Mouse (Mus musculus) liver, postnatal 0 days (tissue): ENCODE results near the gene Gpr160. TPM values are rescaled to one million over a fixed set of nuclear protein-coding genes. Genes with fewer than 3 reads are reported as not detected.
"Not testable (repeated sequence)": the region's sequence is repeated elsewhere in the genome, so short reads cannot be mapped to it uniquely, and the experiment has no call there.

Source experiments
- ATAC-seq: fragments of 200-750 bp; cut with Nextera tagmentation; 2 replicates; pipeline ENCODE4 v1.8.0; 2017; ENCODE audit warnings: mild to moderate bottlenecking, moderate library complexity
- DNase-seq: peaks from one replicate; pipeline ENCODE4 v3.0.0-alpha.2; 2016
- H3K27ac ChIP-seq: fragments of 300-500 bp; sonication (generic); 2 replicates; pipeline ENCODE4 v1.5.1; 2014; ENCODE audit warnings: antibody characterized with exemption, moderate library complexity, mild to moderate bottlenecking, low read depth
- H3K27me3 ChIP-seq: fragments of 300-500 bp; sonication (generic); 2 replicates; pipeline ENCODE4 v1.6.1; 2014; ENCODE audit warnings: low read length, control low read depth, mixed read lengths; ENCODE audit not compliant: insufficient read depth
- H3K36me3 ChIP-seq: fragments of 300-500 bp; sonication (generic); replicated peaks from 2 replicates; pipeline ENCODE4 v1.6.1; 2014; ENCODE audit warnings: mild to moderate bottlenecking, control low read depth, low read length, moderate library complexity, mixed read lengths; ENCODE audit not compliant: insufficient read depth
- H3K4me1 ChIP-seq: fragments of 300-500 bp; sonication (generic); 2 replicates; pipeline ENCODE4 v1.6.1; 2014; ENCODE audit warnings: antibody characterized with exemption, mild to moderate bottlenecking, control low read depth; ENCODE audit not compliant: insufficient read depth
- H3K4me2 ChIP-seq: fragments of 300-500 bp; sonication (generic); 2 replicates; pipeline ENCODE4 v1.6.1; 2014; ENCODE audit warnings: low read depth, mild to moderate bottlenecking, low read length, moderate library complexity, mixed read lengths
- H3K4me3 ChIP-seq: fragments of 300-500 bp; sonication (generic); 2 replicates; pipeline ENCODE4 v1.5.1; 2014; ENCODE audit warnings: low read depth, low read length
- H3K9ac ChIP-seq: fragments of 300-500 bp; sonication (generic); replicated peaks from 2 replicates; pipeline ENCODE4 v1.6.1; 2014; ENCODE audit warnings: mild to moderate bottlenecking, moderate library complexity
- H3K9me3 ChIP-seq: fragments of 300-500 bp; sonication (generic); 2 replicates; pipeline ENCODE4 v1.6.1; 2016; ENCODE audit warnings: mild to moderate bottlenecking, control low read depth, low read length, mixed read lengths
- CTCF ChIP-seq: sonication (generic); IDR thresholded peaks from 2 replicates; pipeline ENCODE4 v1.5.1; 2016; ENCODE audit warnings: antibody characterized with exemption, low read depth
- EP300 ChIP-seq: IDR thresholded peaks from 2 replicates; pipeline ENCODE4 v1.6.1; 2016; ENCODE audit warnings: antibody characterized with exemption, low read depth, mild to moderate bottlenecking
- WGBS: fragments of 180-500 bp; shearing (Covaris S2); extraction: QIAGEN DNeasy Blood & Tissue Kit; methylation state at CpG from one replicate; pipeline ENCODE4 v1.1.7; 2014; ENCODE audit not compliant: insufficient replicate concordance; 5-methylcytosine and 5-hydroxymethylcytosine counted together
- polyA plus RNA-seq: library from polyadenylated mRNA; unstranded; fragments of >200 nt; fragmentation: Nextera tagmentation; extraction: Ambion mirVana; gene quantifications from 2 replicates; pipeline ENCODE4 v1.2.1, GENCODE M21; 2015

Gene Gpr160
- polyA plus RNA-seq, 1 experiment from 2014 or later = 5.4 TPM

DNA sequence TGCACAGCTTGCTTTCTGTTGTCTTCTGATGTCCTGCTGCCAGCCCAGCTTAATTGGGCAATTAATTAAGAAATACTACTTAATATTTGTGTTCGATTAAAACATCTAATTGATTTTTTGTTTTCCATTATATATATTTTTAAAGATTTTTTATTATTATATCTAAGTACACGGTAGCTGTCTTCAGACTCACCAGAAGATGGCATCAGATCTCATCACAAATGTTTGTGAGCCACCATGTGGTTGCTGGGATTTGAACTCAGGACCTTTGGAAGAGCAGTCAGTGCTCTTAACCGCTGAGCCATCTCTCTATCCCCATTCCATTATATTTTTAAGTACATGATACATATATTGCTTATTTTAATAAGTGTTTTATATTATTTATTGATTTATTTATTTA, 22.5 kb upstream of the Gpr160 start:
- WGBS = 75% methylated on average over 3 of the region's 3 CpGs
- Histone ChIP-seq H3K4me2 (no peak overlapping the region), H3K36me3 (no peaks in the 10 kb centered on the region), H3K27ac (no peak overlapping the region), H3K9ac (no peak overlapping the region), H3K4me3 (no peak overlapping the region), H3K27me3 (no peaks in the 10 kb centered on the region), H3K4me1 (no peaks in the 10 kb centered on the region), H3K9me3 (no peaks in the 10 kb centered on the region)
- ATAC-seq (no peak), DNase-seq (no peak)
- 0 out of 2 replicates have a peak, but pooled peaks have one; percentile 2 for TF ChIP-seq CTCF
- TF ChIP-seq EP300 = no peak

DNA sequence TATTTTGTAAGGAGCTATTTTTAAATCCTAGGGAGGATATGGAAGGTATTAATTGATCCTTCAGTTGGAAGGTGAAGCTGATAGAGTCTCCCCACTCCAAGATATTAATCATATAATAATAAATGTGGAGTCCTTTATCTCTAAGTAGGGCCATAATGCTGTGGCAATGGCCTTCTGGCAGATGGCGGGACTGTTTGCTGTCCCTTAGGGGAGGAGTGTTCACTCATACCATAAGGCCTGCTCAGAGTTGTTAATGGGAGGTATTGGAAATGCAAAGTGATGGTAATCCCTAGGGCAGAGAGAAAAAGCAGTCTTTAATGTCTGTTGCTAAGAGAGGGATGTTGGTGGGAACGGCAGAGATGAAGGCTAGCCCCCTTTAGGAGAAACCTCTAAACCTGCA, 10.0 kb upstream of the Gpr160 start:
- ATAC-seq = no peak

DNA sequence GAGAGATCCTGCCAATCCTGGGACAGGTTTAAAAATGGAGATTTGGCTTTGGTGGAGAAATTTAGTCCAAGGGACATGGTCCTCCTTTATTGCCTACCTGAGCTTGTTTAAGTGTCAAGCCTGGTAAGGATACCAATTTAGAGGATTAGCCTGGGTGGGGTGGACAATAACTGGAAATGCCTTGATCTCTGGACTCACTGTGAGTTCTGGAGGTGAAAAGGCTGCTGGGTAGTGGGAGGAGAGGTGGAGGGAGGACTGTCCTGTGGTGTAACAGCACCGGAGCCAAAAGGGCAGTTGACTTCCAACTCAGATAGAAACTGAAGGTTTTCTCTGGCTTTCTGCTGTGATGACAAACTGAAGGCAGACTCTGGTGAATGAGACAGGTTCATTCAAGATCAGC, 8.3 kb upstream of the Gpr160 start:
- Histone ChIP-seq H3K27ac (no peak overlapping the region), H3K9ac (no peak overlapping the region), H3K27me3 (no peaks in the 10 kb centered on the region), H3K4me3 (no peak overlapping the region), H3K4me1 (no peaks in the 10 kb centered on the region), H3K4me2 (no peak overlapping the region), H3K36me3 (no peaks in the 10 kb centered on the region), H3K9me3 (no peaks in the 10 kb centered on the region)
- ATAC-seq (peak; percentile 75), DNase-seq (no peak)
- TF ChIP-seq CTCF (no peak), EP300 (no peak)
- 59% methylated on average over 1 of the region's 1 CpGs for WGBS

More for the DNA sequence above, 10.0 kb upstream of the Gpr160 start:
- Histone ChIP-seq H3K4me1 (no peaks in the 10 kb centered on the region), H3K9ac (no peak overlapping the region), H3K4me3 (no peak overlapping the region), H3K4me2 (no peak overlapping the region), H3K27me3 (no peaks in the 10 kb centered on the region), H3K9me3 (no peaks in the 10 kb centered on the region), H3K27ac (no peak overlapping the region), H3K36me3 (no peaks in the 10 kb centered on the region)
- WGBS = 88% methylated on average over 2 of the region's 2 CpGs
- DNase-seq = no peak
- TF ChIP-seq EP300 = no peak
- TF ChIP-seq CTCF = no peak

DNA sequence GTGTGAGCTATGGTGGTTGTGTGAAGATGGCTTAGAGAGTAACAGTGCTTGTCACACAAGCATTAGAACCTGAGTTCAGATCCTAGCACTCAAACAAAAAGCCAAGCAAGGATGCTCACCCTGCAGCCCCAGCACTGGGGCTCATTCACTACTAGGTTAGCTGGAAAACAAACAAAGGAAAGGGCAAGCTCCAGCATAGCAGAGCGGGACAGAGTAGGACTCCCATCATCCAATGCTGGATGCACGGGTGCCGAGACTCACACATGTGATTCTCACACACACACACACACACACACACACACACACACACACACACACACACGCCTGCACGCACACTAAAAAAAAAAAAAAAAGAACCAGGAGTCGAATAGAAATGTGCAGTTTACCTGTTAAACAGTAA, 4.3 kb upstream of the Gpr160 start:
- Histone ChIP-seq H3K4me2 (no peak overlapping the region), H3K4me3 (no peak overlapping the region), H3K9me3 (no peaks in the 10 kb centered on the region), H3K9ac (no peak overlapping the region), H3K36me3 (no peaks in the 10 kb centered on the region), H3K4me1 (peaks cover 6% of the 10 kb centered on the region), H3K27ac (no peak overlapping the region), H3K27me3 (peaks cover 8% of the 10 kb centered on the region; the same call in 1 of the 2 replicates)
- DNase-seq (no peak), ATAC-seq (no peak)
- TF ChIP-seq EP300 = no peak
- no peak for TF ChIP-seq CTCF
- 51% methylated on average over 6 of the region's 6 CpGs for WGBS

DNA sequence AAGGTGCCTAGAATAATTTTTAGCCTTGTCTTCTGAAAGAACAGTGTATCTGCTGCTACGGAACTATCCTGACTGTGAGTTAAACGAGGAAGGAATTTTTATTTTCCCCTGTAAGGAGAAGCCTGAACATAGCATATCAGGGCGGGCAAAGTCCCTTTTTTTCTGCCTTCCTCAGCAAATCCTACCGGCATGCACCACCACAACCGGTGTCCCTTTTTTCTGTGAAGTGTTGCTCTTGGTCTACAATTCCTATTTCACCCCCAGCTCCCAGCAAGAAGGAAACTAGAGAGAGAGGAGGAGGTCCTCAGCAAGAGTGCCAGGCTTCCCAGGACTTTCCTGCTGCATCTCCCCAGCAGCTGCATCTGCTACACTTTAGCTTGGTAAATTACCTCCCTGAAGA, 2.2 kb upstream of the Gpr160 start:
- Histone ChIP-seq H3K36me3 (no peaks in the 10 kb centered on the region), H3K9me3 (no peaks in the 10 kb centered on the region), H3K4me2 (no peak overlapping the region), H3K27me3 (peaks cover 9% of the 10 kb centered on the region; the same call in 1 of the 2 replicates), H3K4me1 (peaks cover 6% of the 10 kb centered on the region), H3K27ac (no peak overlapping the region), H3K4me3 (no peak overlapping the region), H3K9ac (no peak overlapping the region)
- ATAC-seq (no peak), DNase-seq (no peak)
- 62% methylated on average over 5 of the region's 5 CpGs for WGBS
- no peak for TF ChIP-seq CTCF
- no peak for TF ChIP-seq EP300

DNA sequence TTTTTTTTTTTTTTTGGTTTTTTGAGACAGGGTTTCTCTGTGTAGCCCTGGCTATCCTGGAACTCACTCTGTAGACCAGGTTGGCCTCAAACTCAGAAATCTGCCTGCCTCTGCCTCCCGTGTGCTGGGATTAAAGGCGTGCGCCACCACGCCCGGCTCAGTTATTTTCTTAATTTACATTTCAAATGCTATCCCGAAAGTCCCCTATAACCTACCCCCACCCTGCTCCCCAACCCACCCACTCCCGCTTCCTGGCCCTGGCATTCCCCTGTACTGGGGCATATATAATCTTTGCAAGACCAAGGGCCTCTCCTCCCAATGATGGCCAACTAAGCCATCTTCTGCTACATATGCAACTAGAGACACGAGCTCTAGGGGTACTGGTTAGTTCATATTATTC, 3.8 kb downstream of the Gpr160 start:
- not testable (repeated sequence) for H3K9ac ChIP-seq

DNA sequence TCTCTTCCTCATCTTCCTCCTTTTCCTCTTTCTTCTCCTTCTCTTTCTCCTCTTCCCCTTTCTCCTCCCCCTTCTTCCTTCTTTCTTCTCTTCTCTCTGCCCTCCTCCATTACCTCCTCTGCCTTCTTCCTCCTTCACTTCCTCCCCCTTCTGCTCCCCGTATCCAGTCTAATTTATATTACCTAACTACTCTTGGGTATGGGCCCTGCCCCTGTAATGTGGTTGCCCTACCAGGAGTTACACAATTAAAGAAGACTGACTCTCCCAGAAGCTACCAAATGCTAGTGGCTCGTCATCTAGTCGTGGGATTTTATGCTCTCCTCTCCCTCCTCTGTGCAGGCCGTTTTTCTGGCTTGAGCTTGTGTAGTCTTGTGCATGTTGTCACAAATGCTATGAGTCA, 5.0 kb downstream of the Gpr160 start:
- DNase-seq (no peak), ATAC-seq (no peak)
- Histone ChIP-seq H3K4me1 (peaks cover 14% of the 10 kb centered on the region), H3K4me3 (no peak overlapping the region), H3K27ac (no peak overlapping the region), H3K9ac (no peak overlapping the region), H3K27me3 (peaks cover 8% of the 10 kb centered on the region; the same call in 1 of the 2 replicates), H3K9me3 (no peaks in the 10 kb centered on the region), H3K36me3 (no peaks in the 10 kb centered on the region), H3K4me2 (no peak overlapping the region)
- TF ChIP-seq EP300 = no peak
- TF ChIP-seq CTCF = no peak
- WGBS = 64% methylated on average over 4 of the region's 4 CpGs

More for the DNA sequence above, 3.8 kb downstream of the Gpr160 start:
- ATAC-seq, H3K27ac ChIP-seq, H3K4me2 ChIP-seq, DNase-seq, H3K4me3 ChIP-seq, H3K27me3 ChIP-seq, H3K36me3 ChIP-seq, H3K9me3 ChIP-seq: not testable (repeated sequence)
- H3K4me1 ChIP-seq = peaks cover 17% of the 10 kb centered on the region
- 79% methylated on average over 8 of the region's 8 CpGs for WGBS
